Mouse (Mus musculus) cortical plate, adult 2 months (tissue): Measurements from ENCODE around the gene Ptges.
"Not testable (repeated sequence)": the region's sequence is repeated elsewhere in the genome, so short reads cannot be mapped to it uniquely, and the experiment has no call there.

Experiments
- CTCF ChIP-seq: fragments of 200-500 bp; IDR thresholded peaks from 2 replicates; pipeline ENCODE4 v1.5.1; 2011; ENCODE audit warnings: mild to moderate bottlenecking, control low read depth, low read length; ENCODE audit not compliant: insufficient read depth; ENCODE audit errors: extremely low read depth
- POLR2A ChIP-seq: fragments of 200-500 bp; IDR thresholded peaks from 2 replicates; pipeline ENCODE4 v1.6.1; 2011; ENCODE audit warnings: mild to moderate bottlenecking, low read length, control low read depth; ENCODE audit not compliant: insufficient read depth; ENCODE audit errors: extremely low read depth

GRCm38 (mm10) chr2:30930846-30931245 is 1.2 kb upstream of the Ptges start:
- not testable (repeated sequence) for TF ChIP-seq POLR2A, CTCF
